Mouse (Mus musculus) olfactory bulb, adult 2 months (tissue): Measurements from ENCODE around the gene Gapt.

Source experiments
- CTCF ChIP-seq: fragments of 200-500 bp; IDR thresholded peaks from 2 replicates; pipeline ENCODE4 v1.5.1; 2012; ENCODE audit warnings: low read depth, mild to moderate bottlenecking, low read length, moderate library complexity; ENCODE audit not compliant: insufficient read depth
- POLR2A ChIP-seq: fragments of 200-500 bp; IDR thresholded peaks from 2 replicates; pipeline ENCODE4 v1.6.1; 2012; ENCODE audit warnings: mild to moderate bottlenecking, low read depth, low read length, moderate library complexity; ENCODE audit not compliant: insufficient read depth

- TF ChIP-seq CTCF (no peak), POLR2A (no peak)
These were observed 40.8 kb upstream of the Gapt start for GRCm38 (mm10) chr13:110397750-110398149.
